Mouse (Mus musculus) midbrain, postnatal 0 days (tissue): ENCODE measurements around the gene Sergef. TPM values are rescaled to one million over a fixed set of nuclear protein-coding genes. Genes with fewer than 3 reads are reported as not detected.
"Not testable (repeated sequence)": the region's sequence is repeated elsewhere in the genome, so short reads cannot be mapped to it uniquely, and the experiment has no call there.

Experiments used
- ATAC-seq: fragments of 200-750 bp; cut with Nextera tagmentation; 2 replicates; pipeline ENCODE4 v1.8.0; 2017; ENCODE audit warnings: moderate number of reproducible peaks, mild to moderate bottlenecking, moderate TSS enrichment, moderate library complexity; ENCODE audit not compliant: low FRiP score
- DNase-seq: peaks from one replicate; pipeline ENCODE4 v3.0.0-alpha.2; 2015; ENCODE audit warnings: low spot score
- H3K27ac ChIP-seq: fragments of 300-500 bp; sonication (generic); 2 replicates; pipeline ENCODE4 v1.5.1; 2014; ENCODE audit warnings: low read depth, mild to moderate bottlenecking, low read length, mixed read lengths
- H3K27me3 ChIP-seq: fragments of 300-500 bp; sonication (generic); 2 replicates; pipeline ENCODE4 v1.6.1; 2014; ENCODE audit warnings: low read length, control low read depth, mixed read lengths; ENCODE audit not compliant: insufficient read depth
- H3K36me3 ChIP-seq: fragments of 300-500 bp; sonication (generic); 2 replicates; pipeline ENCODE4 v1.6.1; 2014; ENCODE audit warnings: low read length, control low read depth, mixed read lengths; ENCODE audit not compliant: insufficient read depth
- H3K4me1 ChIP-seq: fragments of 300-500 bp; sonication (generic); 2 replicates; pipeline ENCODE4 v1.6.1; 2014; ENCODE audit warnings: mild to moderate bottlenecking, control low read depth, antibody characterized with exemption, low read length, mixed read lengths; ENCODE audit not compliant: insufficient read depth
- H3K4me2 ChIP-seq: fragments of 300-500 bp; sonication (generic); 2 replicates; pipeline ENCODE4 v1.6.1; 2014; ENCODE audit warnings: low read depth, mild to moderate bottlenecking, low read length, mixed read lengths; ENCODE audit not compliant: poor library complexity, severe bottlenecking
- H3K4me3 ChIP-seq: fragments of 300-500 bp; sonication (generic); 2 replicates; pipeline ENCODE4 v1.5.1; 2014; ENCODE audit warnings: low read depth, mild to moderate bottlenecking, low read length, moderate library complexity
- H3K9ac ChIP-seq: fragments of 300-500 bp; sonication (generic); replicated peaks from 2 replicates; pipeline ENCODE4 v1.6.1; 2014; ENCODE audit warnings: mild to moderate bottlenecking, low read length, moderate library complexity, mixed read lengths; ENCODE audit not compliant: poor library complexity, severe bottlenecking
- H3K9me3 ChIP-seq: fragments of 300-500 bp; sonication (generic); 2 replicates; pipeline ENCODE4 v1.6.1; 2016; ENCODE audit warnings: low read length, control low read depth
- CTCF ChIP-seq: IDR thresholded peaks from 2 replicates; pipeline ENCODE4 v1.5.1; 2016; ENCODE audit warnings: antibody characterized with exemption, mild to moderate bottlenecking
- whole genome bisulfite sequencing: fragments of 180-500 bp; shearing (Covaris S2); extraction: QIAGEN DNeasy Blood & Tissue Kit; methylation state at CpG from one replicate; pipeline ENCODE4 v1.1.7; 2014; 5-methylcytosine and 5-hydroxymethylcytosine counted together
- polyA plus RNA-seq: library from polyadenylated mRNA; unstranded; fragments of >200 nt; fragmentation: Nextera tagmentation; extraction: Ambion mirVana; gene quantifications from 2 replicates; pipeline ENCODE4 v1.2.1, GENCODE M21; 2015
- total RNA-seq: library from RNA; depleted of rRNA; stranded (reverse); fragments of >200 nt; gene quantifications from 2 replicates; pipeline ENCODE4 v1.2.3, GENCODE M21; 2014

Sergef gene
- total and polyA plus RNA-seq, 2 experiments from 2014 or later, result 47.5 to 50.9 TPM

DNA sequence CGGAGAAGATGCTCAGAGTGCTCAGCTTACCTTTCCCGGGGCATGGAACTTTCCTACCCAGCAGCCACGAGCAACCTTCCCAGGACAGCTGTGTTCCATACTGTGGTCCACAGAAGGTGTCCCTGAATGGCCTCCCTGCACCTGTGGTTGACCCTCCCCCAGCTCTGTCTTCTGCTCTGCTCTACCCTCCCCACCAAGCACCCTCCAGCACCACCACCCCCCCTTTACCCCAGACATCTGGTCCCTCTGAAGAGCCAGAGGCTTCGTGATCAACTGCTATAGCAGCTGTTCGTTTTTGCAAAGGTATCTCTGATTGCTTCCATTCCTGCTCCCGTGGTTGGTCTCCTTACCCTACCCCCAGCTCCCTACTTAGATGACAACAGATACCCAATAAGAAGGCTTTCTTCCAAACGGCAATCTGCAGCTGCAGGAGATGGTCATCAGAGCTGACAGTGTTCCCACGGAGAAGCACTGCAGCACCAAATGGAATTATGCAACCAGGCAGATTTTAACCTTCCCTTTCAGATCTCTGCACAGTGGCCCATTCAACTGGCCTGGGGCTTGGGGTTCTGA lies 58.2 kb downstream of the Sergef start:
- H3K27me3 ChIP-seq, result no peaks in the 10 kb centered on the region
- no peaks in the 10 kb centered on the region for H3K9me3 ChIP-seq
- no peak for TF ChIP-seq CTCF
- H3K4me2 ChIP-seq, result no peak overlapping the region
- no peak for ATAC-seq
- H3K9ac ChIP-seq, result no peak overlapping the region
- no peaks in the 10 kb centered on the region for H3K4me1 ChIP-seq
- DNase-seq, result no peak
- H3K27ac ChIP-seq, result no peak overlapping the region
- H3K4me3 ChIP-seq, result no peak overlapping the region
- H3K36me3 ChIP-seq, result peaks cover 12% of the 10 kb centered on the region
- 81% methylated on average over 8 of the region's 8 CpGs for WGBS

GRCm38 (mm10) chr7:46578091-46578490 lies 61.5 kb downstream of the Sergef start:
- Histone ChIP-seq H3K27me3 (no peaks in the 10 kb centered on the region), H3K9me3 (no peaks in the 10 kb centered on the region), H3K4me3 (no peak overlapping the region), H3K4me2 (no peak overlapping the region), H3K4me1 (no peaks in the 10 kb centered on the region), H3K9ac (no peak overlapping the region), H3K36me3 (peaks cover 11% of the 10 kb centered on the region; the same call in 1 of the 2 replicates), H3K27ac (no peak overlapping the region)
- ATAC-seq (no peak), DNase-seq (no peak)
- WGBS, result 81% methylated on average over 5 of the region's 5 CpGs
- no peak for TF ChIP-seq CTCF

DNA sequence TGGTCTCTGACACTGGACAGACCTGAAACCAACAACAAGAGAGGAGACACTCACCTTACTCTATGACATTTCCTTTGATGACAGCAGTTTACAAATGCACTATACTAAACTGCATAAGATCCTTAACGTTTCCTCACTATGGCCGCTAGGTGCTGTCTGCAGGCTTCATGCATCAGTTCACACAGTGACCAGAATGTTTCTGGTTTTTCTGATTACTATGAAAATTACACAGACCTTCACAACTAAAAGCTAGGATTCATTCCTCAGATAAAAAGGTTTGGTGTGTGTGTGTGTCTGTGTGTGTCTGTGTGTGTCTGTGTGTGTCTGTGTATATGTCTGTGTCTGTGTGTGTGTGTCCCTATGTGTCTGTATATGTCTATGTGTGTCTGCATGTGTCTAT lies 63.7 kb downstream of the Sergef start:
- Histone ChIP-seq H3K9ac (no peak overlapping the region), H3K9me3 (no peaks in the 10 kb centered on the region), H3K4me3 (no peak overlapping the region), H3K4me2 (no peak overlapping the region), H3K4me1 (no peaks in the 10 kb centered on the region), H3K27me3 (no peaks in the 10 kb centered on the region), H3K36me3 (peaks cover 11% of the 10 kb centered on the region; the same call in 1 of the 2 replicates), H3K27ac (no peak overlapping the region)
- ATAC-seq, result no peak
- 82% methylated on average over 2 of the region's 2 CpGs for WGBS
- peak; percentile 20; the same call in 1 of the 2 replicates for TF ChIP-seq CTCF
- no peak for DNase-seq

DNA sequence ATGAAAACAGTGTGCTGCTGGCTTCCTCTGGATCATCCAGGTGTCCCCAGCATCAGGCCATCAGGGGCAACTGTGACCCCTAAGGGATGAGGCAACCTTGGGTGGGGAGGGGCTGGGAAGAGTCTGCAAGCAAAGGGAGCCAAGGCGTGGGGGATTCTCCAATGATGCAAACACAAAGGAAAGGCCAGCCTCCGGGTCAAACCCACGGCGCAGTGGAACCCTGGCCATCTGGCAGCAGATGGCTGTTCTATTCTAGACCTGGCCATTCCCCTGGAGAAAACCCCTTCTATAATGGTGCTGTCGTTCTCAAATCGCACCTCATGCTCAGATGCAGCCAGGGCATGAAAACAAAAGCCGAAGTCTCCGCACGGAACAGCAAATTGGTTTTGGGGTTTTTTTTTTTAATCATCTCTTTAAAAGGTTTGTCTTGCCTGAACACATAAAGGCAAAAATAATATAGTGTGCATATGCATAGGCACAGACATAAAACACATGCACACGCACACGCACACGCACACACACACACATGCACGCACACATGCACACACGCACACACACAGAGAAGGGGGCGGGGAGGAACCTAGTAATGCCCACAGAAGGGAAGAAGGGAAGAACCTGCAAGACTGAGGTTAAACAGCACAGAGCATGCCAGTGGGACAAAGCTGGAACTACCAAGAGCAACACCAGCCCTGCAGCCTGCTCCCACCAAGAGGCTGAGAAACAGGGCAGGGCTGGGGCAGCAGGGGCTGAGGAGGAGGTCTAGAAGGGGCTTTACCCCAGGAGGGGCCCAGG lies 66.6 kb downstream of the Sergef start:
- no peak overlapping the region for H3K4me2 ChIP-seq
- no peak overlapping the region for H3K27ac ChIP-seq
- H3K9ac ChIP-seq, result no peak overlapping the region
- ATAC-seq (no peak), DNase-seq (peak; percentile 80)
- no peaks in the 10 kb centered on the region for H3K27me3 ChIP-seq
- H3K9me3 ChIP-seq, result no peaks in the 10 kb centered on the region
- H3K4me3 ChIP-seq, result no peak overlapping the region
- H3K36me3 ChIP-seq, result 0 out of 2 replicates have a peak, but pooled peaks cover 2% of the 10 kb centered on the region
- 52% methylated on average over 15 of the region's 15 CpGs for WGBS
- no peak for TF ChIP-seq CTCF
- no peaks in the 10 kb centered on the region for H3K4me1 ChIP-seq

DNA sequence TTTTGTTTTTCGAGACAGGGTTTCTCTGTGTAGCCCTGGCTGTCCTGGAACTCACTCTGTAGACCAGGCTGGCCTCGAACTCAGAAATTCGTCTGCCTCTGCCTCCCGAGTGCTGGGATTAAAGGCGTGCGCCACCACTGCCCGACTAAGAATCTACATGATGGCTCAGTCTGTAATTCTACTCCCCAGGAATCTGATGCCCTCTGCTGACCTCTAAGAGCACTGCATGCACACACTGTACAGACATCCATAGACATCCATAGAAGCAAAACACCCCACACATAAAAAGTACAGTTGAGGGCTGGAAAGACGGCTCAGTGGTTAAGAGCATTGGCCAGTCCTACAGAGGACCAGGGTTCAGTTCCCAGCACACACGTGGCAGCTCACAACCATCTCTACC lies 70.1 kb downstream of the Sergef start:
- H3K4me3 ChIP-seq, H3K9me3 ChIP-seq, H3K27me3 ChIP-seq, H3K36me3 ChIP-seq, H3K4me1 ChIP-seq, DNase-seq, H3K27ac ChIP-seq, H3K9ac ChIP-seq, ATAC-seq, H3K4me2 ChIP-seq: not testable (repeated sequence)
- peak; percentile 64 for TF ChIP-seq CTCF
- 71% methylated on average over 9 of the region's 9 CpGs for WGBS
